Mouse (Mus musculus) cerebellum, adult 2 months (tissue): ENCODE results near the gene Vil1.

Experiments used
- CTCF ChIP-seq: fragments of 200-500 bp; IDR thresholded peaks from 2 replicates; pipeline ENCODE4 v1.5.1; 2011; ENCODE audit warnings: low read depth, mild to moderate bottlenecking, control low read depth, low read length, moderate library complexity, borderline replicate concordance; ENCODE audit not compliant: insufficient read depth
- POLR2A ChIP-seq: fragments of 200-500 bp; IDR thresholded peaks from 2 replicates; pipeline ENCODE4 v1.6.1; 2011; ENCODE audit warnings: low read length, control low read depth, borderline replicate concordance; ENCODE audit not compliant: insufficient read depth

DNA sequence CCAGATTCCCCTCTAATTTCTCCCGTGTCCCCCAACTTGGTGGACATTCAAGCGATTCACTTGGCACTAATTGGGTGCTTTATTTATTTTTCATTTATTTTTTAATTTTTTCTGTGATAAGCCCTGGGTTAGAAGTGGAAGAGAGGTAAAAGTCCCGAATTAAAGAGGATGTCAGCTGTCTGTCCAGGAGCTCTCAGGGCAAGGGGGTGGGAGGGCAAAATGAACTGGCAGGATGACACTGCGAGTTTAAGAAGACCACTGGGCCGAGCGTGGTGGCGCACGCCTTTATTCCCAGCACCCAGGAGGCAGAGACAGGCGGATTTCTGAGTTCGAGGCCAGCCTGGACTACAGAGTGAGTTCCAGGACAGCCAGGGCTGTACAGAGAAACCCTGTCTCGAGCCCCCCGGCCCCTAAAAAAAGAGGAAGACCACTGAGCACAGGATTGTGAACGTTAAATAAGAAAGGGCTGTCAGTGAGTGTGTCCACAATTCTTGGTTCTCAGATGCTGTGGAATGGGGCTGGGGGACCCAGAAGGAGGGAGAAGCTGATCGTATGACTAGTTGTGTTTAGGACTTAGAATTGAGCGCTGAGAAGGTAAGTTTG lies 21.7 kb upstream of the Vil1 start:
- no peak for TF ChIP-seq CTCF
- no peak for TF ChIP-seq POLR2A
